Mouse (Mus musculus) embryonic facial prominence, embryonic 14.5 days (tissue): Measurements from ENCODE around the gene Fam180a. TPM values are rescaled to one million over a fixed set of nuclear protein-coding genes. Genes with fewer than 3 reads are reported as not detected.

Source experiments
- ATAC-seq: fragments of 200-750 bp; cut with Nextera tagmentation; 2 replicates; pipeline ENCODE4 v1.8.0; 2017; ENCODE audit warnings: low read depth, moderate number of reproducible peaks, moderate TSS enrichment
- DNase-seq: peaks from one replicate; pipeline ENCODE4 v3.0.0-alpha.2; 2015; ENCODE audit warnings: low spot score
- H3K27ac ChIP-seq: fragments of 300-500 bp; sonication (generic); replicated peaks from 2 replicates; pipeline ENCODE4 v1.5.1; 2014; ENCODE audit warnings: low read depth, mild to moderate bottlenecking, low read length, moderate library complexity
- H3K27me3 ChIP-seq: fragments of 300-500 bp; sonication (generic); replicated peaks from 2 replicates; pipeline ENCODE4 v1.6.1; 2014; ENCODE audit warnings: low read length; ENCODE audit not compliant: control insufficient read depth, insufficient read depth
- H3K36me3 ChIP-seq: fragments of 300-500 bp; sonication (generic); 2 replicates; pipeline ENCODE4 v1.6.1; 2014; ENCODE audit warnings: low read length, mixed read lengths; ENCODE audit not compliant: control insufficient read depth, insufficient read depth
- H3K4me1 ChIP-seq: fragments of 300-500 bp; sonication (generic); 2 replicates; pipeline ENCODE4 v1.6.1; 2014; ENCODE audit warnings: antibody characterized with exemption, low read length; ENCODE audit not compliant: control insufficient read depth, insufficient read depth
- H3K4me2 ChIP-seq: fragments of 300-500 bp; sonication (generic); 2 replicates; pipeline ENCODE4 v1.6.1; 2014; ENCODE audit warnings: low read depth, mild to moderate bottlenecking, low read length, moderate library complexity, mixed read lengths
- H3K4me3 ChIP-seq: fragments of 300-500 bp; sonication (generic); 2 replicates; pipeline ENCODE4 v1.5.1; 2014; ENCODE audit warnings: low read depth, mild to moderate bottlenecking, low read length
- H3K9ac ChIP-seq: fragments of 300-500 bp; sonication (generic); 2 replicates; pipeline ENCODE4 v1.6.1; 2014; ENCODE audit warnings: low read depth, mild to moderate bottlenecking, low read length, moderate library complexity, mixed read lengths
- H3K9me3 ChIP-seq: fragments of 300-500 bp; sonication (generic); 2 replicates; pipeline ENCODE4 v1.6.1; 2016; ENCODE audit warnings: low read length; ENCODE audit not compliant: control insufficient read depth
- WGBS: fragments of 180-500 bp; shearing (Covaris S2); extraction: QIAGEN DNeasy Blood & Tissue Kit; methylation state at CpG from one replicate; pipeline ENCODE4 v1.1.7; 2014; 5-methylcytosine and 5-hydroxymethylcytosine counted together
- polyA plus RNA-seq: library from polyadenylated mRNA; unstranded; fragments of >200 nt; fragmentation: Nextera tagmentation; extraction: Ambion mirVana; gene quantifications from 2 replicates; pipeline ENCODE4 v1.2.1, GENCODE M21; 2014

Fam180a gene
- polyA plus RNA-seq, 1 experiment from 2014 or later, result 4.1 TPM

- no peaks in the 10 kb centered on the region for H3K36me3 ChIP-seq
- 0 out of 2 replicates have a peak, but pooled peaks have one; percentile 6 for ATAC-seq
- H3K9me3 ChIP-seq, result no peaks in the 10 kb centered on the region
- H3K27ac ChIP-seq, result no peak overlapping the region
- no peak overlapping the region for H3K4me3 ChIP-seq
- 46% methylated on average over 5 of the region's 5 CpGs for WGBS
- no peak overlapping the region for H3K9ac ChIP-seq
- H3K27me3 ChIP-seq, result no peaks in the 10 kb centered on the region
- no peak for DNase-seq
- H3K4me1 ChIP-seq, result peaks cover 17% of the 10 kb centered on the region
- peak overlapping the region; percentile 46 for H3K4me2 ChIP-seq
Observed at GRCm38 (mm10) chr6:35353416-35353815, 27.5 kb upstream of the Fam180a start.

- no peak for ATAC-seq
- no peak overlapping the region for H3K4me3 ChIP-seq
- no peak overlapping the region for H3K9ac ChIP-seq
- H3K9me3 ChIP-seq, result no peaks in the 10 kb centered on the region
- no peaks in the 10 kb centered on the region for H3K27me3 ChIP-seq
- H3K27ac ChIP-seq, result no peak overlapping the region
- 72% methylated on average over 8 of the region's 8 CpGs for WGBS
- no peak overlapping the region for H3K4me2 ChIP-seq
- DNase-seq, result no peak
- H3K36me3 ChIP-seq, result no peaks in the 10 kb centered on the region
- peaks cover 17% of the 10 kb centered on the region for H3K4me1 ChIP-seq
Observed at GRCm38 (mm10) chr6:35352867-35353266, 26.9 kb upstream of the Fam180a start.

GRCm38 (mm10) chr6:35351826-35352225 lies 25.9 kb upstream of the Fam180a start:
- H3K36me3 ChIP-seq, result no peaks in the 10 kb centered on the region
- H3K9me3 ChIP-seq, result no peaks in the 10 kb centered on the region
- 98% methylated on average over 3 of the region's 3 CpGs for WGBS
- H3K27ac ChIP-seq, result no peak overlapping the region
- DNase-seq (no peak), ATAC-seq (no peak)
- no peak overlapping the region for H3K4me2 ChIP-seq
- H3K9ac ChIP-seq, result no peak overlapping the region
- H3K4me3 ChIP-seq, result no peak overlapping the region
- H3K4me1 ChIP-seq, result peaks cover 17% of the 10 kb centered on the region
- no peaks in the 10 kb centered on the region for H3K27me3 ChIP-seq

- no peaks in the 10 kb centered on the region for H3K9me3 ChIP-seq
- no peak overlapping the region for H3K27ac ChIP-seq
- no peaks in the 10 kb centered on the region for H3K27me3 ChIP-seq
- H3K4me2 ChIP-seq, result no peak overlapping the region
- 42% methylated on average over 7 of the region's 7 CpGs for WGBS
- no peak overlapping the region for H3K9ac ChIP-seq
- no peak overlapping the region for H3K4me3 ChIP-seq
- H3K4me1 ChIP-seq, result peaks cover 15% of the 10 kb centered on the region
- DNase-seq, result peak; percentile 50
- no peak for ATAC-seq
- no peaks in the 10 kb centered on the region for H3K36me3 ChIP-seq
Observed at GRCm38 (mm10) chr6:35349784-35350183, 23.8 kb upstream of the Fam180a start.

GRCm38 (mm10) chr6:35338640-35339039 lies 12.7 kb upstream of the Fam180a start:
- no peaks in the 10 kb centered on the region for H3K9me3 ChIP-seq
- no peaks in the 10 kb centered on the region for H3K4me1 ChIP-seq
- ATAC-seq (no peak), DNase-seq (no peak)
- no peaks in the 10 kb centered on the region for H3K36me3 ChIP-seq
- no peak overlapping the region for H3K4me3 ChIP-seq
- 20% methylated on average over 3 of the region's 3 CpGs for WGBS
- H3K9ac ChIP-seq, result no peak overlapping the region
- no peak overlapping the region for H3K4me2 ChIP-seq
- H3K27ac ChIP-seq, result no peak overlapping the region
- H3K27me3 ChIP-seq, result no peaks in the 10 kb centered on the region

- Histone ChIP-seq H3K4me1 (no peaks in the 10 kb centered on the region), H3K27ac (no peak overlapping the region), H3K27me3 (no peaks in the 10 kb centered on the region), H3K4me2 (no peak overlapping the region), H3K36me3 (no peaks in the 10 kb centered on the region), H3K9me3 (no peaks in the 10 kb centered on the region), H3K9ac (no peak overlapping the region), H3K4me3 (no peak overlapping the region)
- DNase-seq (no peak), ATAC-seq (no peak)
- WGBS, result 68% methylated on average over 8 of the region's 8 CpGs
Observed at GRCm38 (mm10) chr6:35337836-35338235, 11.9 kb upstream of the Fam180a start.

- ATAC-seq (no peak), DNase-seq (no peak)
- H3K9ac ChIP-seq, result no peak overlapping the region
- no peaks in the 10 kb centered on the region for H3K27me3 ChIP-seq
- 53% methylated on average over 5 of the region's 5 CpGs for WGBS
- peaks cover 6% of the 10 kb centered on the region; the same call in 1 of the 2 replicates for H3K4me1 ChIP-seq
- no peaks in the 10 kb centered on the region for H3K9me3 ChIP-seq
- H3K4me2 ChIP-seq, result no peak overlapping the region
- H3K27ac ChIP-seq, result no peak overlapping the region
- no peak overlapping the region for H3K4me3 ChIP-seq
- H3K36me3 ChIP-seq, result no peaks in the 10 kb centered on the region
Observed at GRCm38 (mm10) chr6:35335452-35335851, 9.5 kb upstream of the Fam180a start.

GRCm38 (mm10) chr6:35334278-35334677 lies 8.3 kb upstream of the Fam180a start:
- Histone ChIP-seq H3K9ac (no peak overlapping the region), H3K4me3 (no peak overlapping the region), H3K27ac (no peak overlapping the region), H3K9me3 (no peaks in the 10 kb centered on the region), H3K36me3 (no peaks in the 10 kb centered on the region), H3K4me1 (peaks cover 6% of the 10 kb centered on the region; the same call in 1 of the 2 replicates), H3K4me2 (no peak overlapping the region), H3K27me3 (no peaks in the 10 kb centered on the region)
- DNase-seq, result no peak
- ATAC-seq, result no peak
- 75% methylated on average over 4 of the region's 4 CpGs for WGBS

- H3K4me2 ChIP-seq, result no peak overlapping the region
- no peak overlapping the region for H3K27ac ChIP-seq
- H3K36me3 ChIP-seq, result no peaks in the 10 kb centered on the region
- no peaks in the 10 kb centered on the region for H3K27me3 ChIP-seq
- no peak overlapping the region for H3K9ac ChIP-seq
- 40% methylated on average over 3 of the region's 3 CpGs for WGBS
- no peak for DNase-seq
- H3K9me3 ChIP-seq, result no peaks in the 10 kb centered on the region
- no peak for ATAC-seq
- H3K4me3 ChIP-seq, result no peak overlapping the region
- peaks cover 6% of the 10 kb centered on the region; the same call in 1 of the 2 replicates for H3K4me1 ChIP-seq
Observed at GRCm38 (mm10) chr6:35333632-35334031, 7.7 kb upstream of the Fam180a start.
